8 mouse cellular contexts compared by ENCODE assay signal in genomic region chr17:47038844-47039803, GRCm38 (mm10). TPM values are rescaled to one million over a fixed set of nuclear protein-coding genes. Genes with fewer than 3 reads are reported as not detected.
A peak's percentile ranks its signal among the peaks of the same experiment; 100 is the strongest.
DNase-seq lines count a peak whose midpoint lies in the region; ATAC-seq and TF ChIP-seq lines count a peak whose summit lies in the region.

No protein-coding gene starts in this region.

- H3K79me2 ChIP-seq in CH12.LX (replicated peaks; ENCODE audit: control insufficient read depth, extremely low read depth, insufficient read depth, poor library complexity, severe bottlenecking): no peaks in the 10 kb centered on the region

- peak; percentile 96 for TF ChIP-seq RAD21 in CH12.LX (IDR thresholded peaks at IDR 0.05; ENCODE audit: low read depth, low read length)

- peak; percentile 70 to 95 for TF ChIP-seq CTCF in CH12.LX (conservative IDR thresholded peaks at IDR 0.05 in 1 of 2, IDR thresholded peaks at IDR 0.05 in 1 of 2; ENCODE audit: low read depth in 2 of 2, low read length in 2 of 2)
- TF ChIP-seq CTCF in heart, postnatal 0 days (IDR thresholded peaks at IDR 0.05; ENCODE audit: low read depth): peak; percentile 98
- peak; percentile 99 for TF ChIP-seq CTCF in stomach, postnatal 0 days (IDR thresholded peaks at IDR 0.05; ENCODE audit: low read depth)

- no peaks in the 10 kb centered on the region for H3K9me3 ChIP-seq in CH12.LX (replicated peaks; ENCODE audit: low read length)
- no peaks in the 10 kb centered on the region for H3K9me3 ChIP-seq in forebrain, embryonic 12.5 days
- H3K9me3 ChIP-seq in heart, postnatal 0 days (replicated peaks; ENCODE audit: control insufficient read depth, low read length): no peaks in the 10 kb centered on the region
- H3K9me3 ChIP-seq in liver, embryonic 15.5 days (replicated peaks): no peaks in the 10 kb centered on the region
- H3K9me3 ChIP-seq in neural tube, embryonic 12.5 days: no peaks in the 10 kb centered on the region
- no peaks in the 10 kb centered on the region for H3K9me3 ChIP-seq in stomach, postnatal 0 days (ENCODE audit: control insufficient read depth, low read length)

- H3K4me2 ChIP-seq in CH12.LX (ENCODE audit: insufficient read depth, low read depth, poor library complexity, severe bottlenecking): peak overlapping the region; percentile 72
- H3K4me2 ChIP-seq in forebrain, embryonic 12.5 days: peak overlapping the region; percentile 35
- H3K4me2 ChIP-seq in heart, postnatal 0 days (ENCODE audit: low read depth, low read length): peak overlapping the region; percentile 48
- peak overlapping the region; percentile 13; the same call in 1 of the 2 replicates for H3K4me2 ChIP-seq in liver, embryonic 15.5 days
- H3K4me2 ChIP-seq in neural tube, embryonic 12.5 days (replicated peaks): peak overlapping the region; percentile 43
- peak overlapping the region; percentile 48 for H3K4me2 ChIP-seq in stomach, postnatal 0 days (replicated peaks; ENCODE audit: low read depth)

- no peak overlapping the region for H3K9ac ChIP-seq in CH12.LX (ENCODE audit: insufficient read depth, low read depth)
- no peak overlapping the region for H3K9ac ChIP-seq in forebrain, embryonic 12.5 days
- no peak overlapping the region for H3K9ac ChIP-seq in heart, postnatal 0 days (replicated peaks; ENCODE audit: low read depth, low read length)
- no peak overlapping the region for H3K9ac ChIP-seq in liver, embryonic 15.5 days
- no peak overlapping the region for H3K9ac ChIP-seq in neural tube, embryonic 12.5 days
- H3K9ac ChIP-seq in stomach, postnatal 0 days (ENCODE audit: low read length): peak overlapping the region; percentile 23; the same call in 1 of the 2 replicates

- WGBS in forebrain, embryonic 12.5 days: 20% methylated on average over 18 of the region's 18 CpGs
- 29% methylated on average over 18 of the region's 18 CpGs for WGBS in heart, postnatal 0 days
- WGBS in liver, embryonic 15.5 days (ENCODE audit: insufficient replicate concordance): 25% methylated on average over 18 of the region's 18 CpGs
- WGBS in neural tube, embryonic 12.5 days: 24% methylated on average over 18 of the region's 18 CpGs
- WGBS in stomach, postnatal 0 days: 10% methylated on average over 18 of the region's 18 CpGs

- in situ Hi-C loops in CH12.LX (cut with MboI; ENCODE audit: low pct_ligation_motif_present, low pct_unique_long_range_greater_than_20kb, low sequenced_read_pairs): loop anchor here (5.0 kb wide), 1 partner anchor 293 kb away; no protein-coding TSS in a partner anchor

- no peaks in the 10 kb centered on the region for H3K36me3 ChIP-seq in CH12.LX (replicated peaks in 1 of 2; ENCODE audit: control insufficient read depth in 1 of 2, insufficient read depth in 1 of 2, low read length in 1 of 2)
- H3K36me3 ChIP-seq in forebrain, embryonic 12.5 days (replicated peaks): no peaks in the 10 kb centered on the region
- no peaks in the 10 kb centered on the region for H3K36me3 ChIP-seq in heart, postnatal 0 days (replicated peaks; ENCODE audit: control insufficient read depth, insufficient read depth, low read length)
- H3K36me3 ChIP-seq in liver, embryonic 15.5 days (replicated peaks): no peaks in the 10 kb centered on the region
- H3K36me3 ChIP-seq in neural tube, embryonic 12.5 days: no peaks in the 10 kb centered on the region
- H3K36me3 ChIP-seq in stomach, postnatal 0 days (ENCODE audit: control insufficient read depth, insufficient read depth, low read length): no peaks in the 10 kb centered on the region

- no peak overlapping the region for H3K4me3 ChIP-seq in CH12.LX (replicated peaks in 1 of 3; ENCODE audit: low read depth in 2 of 3, low read length in 2 of 3, poor library complexity in 1 of 3)
- H3K4me3 ChIP-seq in forebrain, embryonic 12.5 days (replicated peaks): no peak overlapping the region
- H3K4me3 ChIP-seq in heart, postnatal 0 days (ENCODE audit: low read depth, low read length): peak overlapping the region; percentile 29
- 0 out of 2 replicates have a peak overlapping the region, but pooled peaks have one; percentile 0 for H3K4me3 ChIP-seq in liver, embryonic 15.5 days (replicated peaks)
- 0 out of 2 replicates have a peak overlapping the region, but pooled peaks have one; percentile 3 for H3K4me3 ChIP-seq in neural tube, embryonic 12.5 days
- peak overlapping the region; percentile 21; the same call in 1 of the 2 replicates for H3K4me3 ChIP-seq in stomach, postnatal 0 days (ENCODE audit: low read depth, low read length)

- peak; percentile 57; the same call in 1 of the 2 replicates for ATAC-seq in forebrain, embryonic 12.5 days (ENCODE audit: low FRiP score)
- ATAC-seq in heart, postnatal 0 days (ENCODE audit: insufficient read depth, low read depth): peak; percentile 88
- ATAC-seq in liver, embryonic 15.5 days (ENCODE audit: insufficient read depth): no peak
- ATAC-seq in neural tube, embryonic 12.5 days (ENCODE audit: low FRiP score, low read depth): peak; percentile 50
- peak; percentile 53; the same call in 1 of the 2 replicates for ATAC-seq in stomach, postnatal 0 days (ENCODE audit: low FRiP score, low TSS enrichment)

- peaks cover 3 to 5% of the 10 kb centered on the region in 2 experiments; a peak in 1 of 4 replicates for H3K4me1 ChIP-seq in CH12.LX (ENCODE audit: control insufficient read depth in 1 of 2, insufficient read depth in 2 of 2)
- H3K4me1 ChIP-seq in forebrain, embryonic 12.5 days: 0 out of 2 replicates have a peak, but pooled peaks cover 4% of the 10 kb centered on the region
- no peaks in the 10 kb centered on the region for H3K4me1 ChIP-seq in heart, postnatal 0 days (ENCODE audit: control insufficient read depth, insufficient read depth)
- no peaks in the 10 kb centered on the region for H3K4me1 ChIP-seq in liver, embryonic 15.5 days (replicated peaks)
- no peaks in the 10 kb centered on the region for H3K4me1 ChIP-seq in neural tube, embryonic 12.5 days
- H3K4me1 ChIP-seq in stomach, postnatal 0 days (replicated peaks; ENCODE audit: control insufficient read depth, insufficient read depth): no peaks in the 10 kb centered on the region

- no peaks in the 10 kb centered on the region for H3K27me3 ChIP-seq in CH12.LX (replicated peaks)
- 0 out of 2 replicates have a peak, but pooled peaks cover 5% of the 10 kb centered on the region for H3K27me3 ChIP-seq in forebrain, embryonic 12.5 days
- no peaks in the 10 kb centered on the region for H3K27me3 ChIP-seq in heart, postnatal 0 days (ENCODE audit: control insufficient read depth, insufficient read depth, low read length)
- no peaks in the 10 kb centered on the region for H3K27me3 ChIP-seq in liver, embryonic 15.5 days
- no peaks in the 10 kb centered on the region for H3K27me3 ChIP-seq in neural tube, embryonic 12.5 days (replicated peaks)
- no peaks in the 10 kb centered on the region for H3K27me3 ChIP-seq in stomach, postnatal 0 days (ENCODE audit: control insufficient read depth, insufficient read depth, low read length)

- no peak overlapping the region for H3K27ac ChIP-seq in CH12.LX (ENCODE audit: insufficient read depth, low read depth)
- H3K27ac ChIP-seq in forebrain, embryonic 12.5 days: no peak overlapping the region
- no peak overlapping the region for H3K27ac ChIP-seq in heart, postnatal 0 days (ENCODE audit: low read depth)
- H3K27ac ChIP-seq in liver, embryonic 15.5 days (replicated peaks): no peak overlapping the region
- H3K27ac ChIP-seq in neural tube, embryonic 12.5 days: no peak overlapping the region
- H3K27ac ChIP-seq in stomach, postnatal 0 days (replicated peaks): no peak overlapping the region

- dilution Hi-C loops in CH12.LX (cut with MboI; ENCODE audit: extremely low pct_ligation_motif_present, extremely low pct_unique_long_range_greater_than_20kb, low sequenced_read_pairs): no loop called here

- peak; percentile 70 for DNase-seq in CH12.LX (ENCODE audit: extremely low read depth)
- DNase-seq in c-Kit-positive CD71-positive TER-119-negative erythroid progenitor cells, embryonic 14.5 days (ENCODE audit: low read depth): peak; percentile 24
- peak; percentile 69 for DNase-seq in heart, postnatal 0 days (ENCODE audit: low spot score)
- DNase-seq in kidney, postnatal 4 days: peak; percentile 94 to 95
- DNase-seq in stomach, postnatal 0 days (ENCODE audit: low spot score): peak; percentile 89

- no peak for TF ChIP-seq POLR2A in CH12.LX (IDR thresholded peaks at IDR 0.05; ENCODE audit: low read depth, low read length)

- no peak for TF ChIP-seq EP300 in CH12.LX (IDR thresholded peaks at IDR 0.05; ENCODE audit: low read length)
- no peak for TF ChIP-seq EP300 in heart, postnatal 0 days (IDR thresholded peaks at IDR 0.05; ENCODE audit: low read depth)
- TF ChIP-seq EP300 in stomach, postnatal 0 days (optimal IDR thresholded peaks at IDR 0.05): no peak

TF ChIP-seq in CH12.LX, 34 proteins besides CTCF, POLR2A, EP300 and RAD21 (continues in another document):
- TF ChIP-seq MAX (IDR thresholded peaks at IDR 0.05; ENCODE audit: low read length): no peak
- peak; percentile 60 for TF ChIP-seq ZC3H11A (IDR thresholded peaks at IDR 0.05; ENCODE audit: low read depth, low read length)
- no peak for TF ChIP-seq TCF12 (IDR thresholded peaks at IDR 0.05; ENCODE audit: low read depth, low read length)
- no peak for TF ChIP-seq CHD1 (IDR thresholded peaks at IDR 0.05; ENCODE audit: low read depth, low read length)
- TF ChIP-seq POLR2AphosphoS2 (IDR thresholded peaks at IDR 0.05; ENCODE audit: low read depth, low read length): no peak
- TF ChIP-seq SMC3 (IDR thresholded peaks at IDR 0.05; ENCODE audit: low read depth, low read length): peak; percentile 85
- TF ChIP-seq ZNF384 (IDR thresholded peaks at IDR 0.05; ENCODE audit: low read depth, low read length): no peak
- no peak for TF ChIP-seq BHLHE40 (IDR thresholded peaks at IDR 0.05; ENCODE audit: low read depth, low read length)
- no peak for TF ChIP-seq MAZ (IDR thresholded peaks at IDR 0.05; ENCODE audit: low read depth, low read length)
- TF ChIP-seq JUN (IDR thresholded peaks at IDR 0.05; ENCODE audit: insufficient read depth, low read depth, low read length): no peak
- TF ChIP-seq E2F4 (IDR thresholded peaks at IDR 0.05; ENCODE audit: insufficient replicate concordance, low read depth, low read length): no peak
- peak; percentile 50; the same call in 1 of the 2 replicates for TF ChIP-seq IRF4 (IDR thresholded peaks at IDR 0.05; ENCODE audit: low read depth, low read length)

RNA-seq across cellular contexts. Expression of gene Ubr2, which starts 28.8 kb away (rescaled TPM):
- total RNA-seq in CH12.LX (2012; rRNA removed) (32.2 and 39.6 TPM in 2 replicates), CH12.LX (2014; rRNA removed) (19.5 and 20.4 TPM in 2 replicates)
- polyA plus RNA-seq in CH12.LX (2012; ENCODE audit: insufficient read length, low read depth): 50.9 and 52.6 TPM in 2 replicates
- polyA plus RNA-seq in forebrain, embryonic 12.5 days (2016; fragmentation: Nextera tagmentation; extraction: Ambion mirVana): 21.0 and 21.8 TPM in 2 replicates
- total RNA-seq in heart, postnatal 0 days (2014; rRNA removed; ENCODE audit: low replicate concordance): 33.4 and 37.4 TPM in 2 replicates
- 10.8 and 11.2 TPM in 2 replicates for polyA plus RNA-seq in heart, postnatal 0 days (2015; fragmentation: Nextera tagmentation; extraction: Ambion mirVana)
- polyA plus RNA-seq in liver, embryonic 15.5 days (2015; fragmentation: Nextera tagmentation; extraction: Ambion mirVana): 8.3 and 10.0 TPM in 2 replicates
- 22.6 and 22.7 TPM in 2 replicates for polyA plus RNA-seq in neural tube, embryonic 12.5 days (2016; fragmentation: Nextera tagmentation; extraction: Ambion mirVana)
- polyA plus RNA-seq in stomach, postnatal 0 days (2015; fragmentation: Nextera tagmentation; extraction: Ambion mirVana): 5.9 and 6.1 TPM in 2 replicates

Comparison
In these comparisons a context has a peak if more than half of its experiments do, and no peak if none do; other contexts are left out.
1. DNase-seq: peak in every context shown above with its lines; median percentile 94 in kidney, postnatal 4 days; 89 in stomach, postnatal 0 days; 70 in CH12.LX; 69 in heart, postnatal 0 days; 24 in c-Kit-positive CD71-positive TER-119-negative erythroid progenitor cells, embryonic 14.5 days.
2. H3K4me2 ChIP-seq: peak in every context shown above with its lines; median percentile 72 in CH12.LX; 48 in heart, postnatal 0 days; 48 in stomach, postnatal 0 days; 43 in neural tube, embryonic 12.5 days; 35 in forebrain, embryonic 12.5 days; 13 in liver, embryonic 15.5 days.
3. H3K4me3 ChIP-seq: peak in heart, postnatal 0 days (single experiment), liver, embryonic 15.5 days (single experiment), neural tube, embryonic 12.5 days (single experiment) and stomach, postnatal 0 days (single experiment); none in CH12.LX (0 of 3) and forebrain, embryonic 12.5 days (single experiment).
4. Peak in every context shown above with its lines, with median percentiles within 50 percentile points of each other: CTCF ChIP-seq.